Mouse (Mus musculus) lung, postnatal 0 days (tissue): ENCODE measurements around the gene Pth1r.

Experiments
- CTCF ChIP-seq: IDR thresholded peaks from 2 replicates; pipeline ENCODE4 v1.5.1; 2016; ENCODE audit warnings: antibody characterized with exemption, mild to moderate bottlenecking
- EP300 ChIP-seq: IDR thresholded peaks from 2 replicates; pipeline ENCODE4 v1.6.1; 2016; ENCODE audit warnings: antibody characterized with exemption, mild to moderate bottlenecking, control low read depth

- TF ChIP-seq EP300, result 0 out of 2 replicates have a peak, but pooled peaks have one; percentile 18
- no peak for TF ChIP-seq CTCF
Observed at GRCm38 (mm10) chr9:110697465-110697864, 49.5 kb downstream of the Pth1r start.
